Mouse (Mus musculus) brain, embryonic 14.5 days (tissue): ENCODE data around the gene Etv4.

ENCODE experiments used
- CTCF ChIP-seq: fragments of 200-500 bp; IDR thresholded peaks from 2 replicates; pipeline ENCODE4 v1.5.1; 2012; ENCODE audit warnings: inconsistent platforms, mild to moderate bottlenecking, moderate library complexity, borderline replicate concordance; ENCODE audit not compliant: insufficient read depth, insufficient read length; ENCODE audit errors: extremely low read depth
- POLR2A ChIP-seq: fragments of 200-500 bp; IDR thresholded peaks from 2 replicates; pipeline ENCODE4 v1.6.1; 2012; ENCODE audit warnings: mild to moderate bottlenecking, inconsistent platforms, borderline replicate concordance; ENCODE audit not compliant: poor library complexity, insufficient read depth, insufficient read length, severe bottlenecking; ENCODE audit errors: extremely low read depth

- TF ChIP-seq POLR2A (no peak), CTCF (peak; percentile 65; the same call in 1 of the 2 replicates)
Observed at GRCm38 (mm10) chr11:101763723-101764122, 21.4 kb downstream of the Etv4 start.
